Mouse (Mus musculus): ENCODE data around the gene Phf23.

Gene Phf23

DNA sequence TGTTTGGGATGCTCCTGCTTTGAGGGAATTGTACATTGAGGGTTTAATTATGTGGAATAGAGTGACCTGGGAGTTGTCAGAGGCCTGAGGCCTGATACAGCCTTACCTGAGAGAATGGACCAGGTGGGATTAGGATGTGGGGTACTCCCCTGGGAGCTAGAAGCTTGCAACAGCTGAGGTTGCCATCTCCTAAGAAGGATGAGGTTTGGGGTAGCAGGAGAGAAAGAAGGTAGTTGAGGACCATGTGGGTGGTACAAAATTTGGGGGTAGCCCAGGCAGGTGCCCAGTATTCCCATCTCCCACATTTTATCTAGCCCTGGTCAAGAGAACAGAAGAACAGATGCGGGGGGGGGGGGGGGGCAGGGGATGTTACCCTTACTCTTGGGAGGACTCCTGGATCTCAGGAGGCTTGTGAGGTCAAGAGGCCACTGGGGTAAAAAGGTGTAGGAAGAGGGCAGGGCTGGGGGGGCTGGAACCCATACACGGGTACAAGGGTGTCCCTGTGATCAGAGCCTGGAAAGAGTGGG, 24.0 kb downstream of the Phf23 start:
- TF ChIP-seq POU5F1 (IDR thresholded peaks at IDR 0.05; ENCODE audit: borderline replicate concordance, low read length) = no peak
- no peak for TF ChIP-seq NANOG (IDR thresholded peaks at IDR 0.05; ENCODE audit: borderline replicate concordance, low read length)
- TF ChIP-seq CTCF (conservative IDR thresholded peaks at IDR 0.05; ENCODE audit: low read length) = no peak
- H3K4me3 ChIP-seq (replicated peaks; ENCODE audit: low read length) = no peak overlapping the region
- no peaks in the 10 kb centered on the region for H3K9me3 ChIP-seq (ENCODE audit: low read length)
- H3K36me3 ChIP-seq (ENCODE audit: insufficient read depth, low read length) = no peaks in the 10 kb centered on the region
- peaks cover 29% of the 10 kb centered on the region for H3K27me3 ChIP-seq (ENCODE audit: insufficient read depth, low read length)
- H3K4me1 ChIP-seq (replicated peaks; ENCODE audit: low read depth, low read length) = peaks cover 57% of the 10 kb centered on the region

DNA sequence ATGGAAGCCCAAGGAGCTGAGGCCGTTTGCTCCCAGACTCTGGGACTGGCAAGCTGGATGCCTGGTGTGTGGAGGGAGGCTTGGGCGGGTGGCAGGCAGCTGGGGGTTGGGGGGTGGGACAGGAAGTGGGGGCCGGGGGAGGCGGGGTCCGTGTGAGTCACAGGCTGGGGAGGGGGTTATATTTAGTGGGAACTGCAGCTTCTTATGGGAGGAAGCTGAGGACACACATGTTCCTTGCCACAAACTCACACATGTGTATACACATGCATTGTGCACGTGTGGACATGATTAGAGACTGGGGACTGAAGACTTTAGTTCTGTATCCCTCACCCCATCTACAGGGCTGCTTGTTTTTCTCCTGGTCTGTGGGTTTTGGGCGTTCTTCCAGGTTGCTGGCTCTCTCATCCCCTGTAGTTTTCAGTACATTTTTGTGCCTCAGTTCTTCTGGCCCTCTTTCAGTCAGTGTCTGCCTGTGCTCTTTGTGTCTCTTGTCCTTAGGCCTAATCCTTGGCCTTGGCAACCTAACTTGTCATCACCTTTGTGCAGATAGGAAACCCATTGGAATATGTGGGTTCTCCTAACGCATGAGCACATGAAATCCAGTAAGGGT, 24.6 kb downstream of the Phf23 start:
- no peak for TF ChIP-seq NANOG (IDR thresholded peaks at IDR 0.05; ENCODE audit: borderline replicate concordance, low read length)
- TF ChIP-seq POU5F1 (IDR thresholded peaks at IDR 0.05; ENCODE audit: borderline replicate concordance, low read length) = no peak
- no peak for TF ChIP-seq CTCF (conservative IDR thresholded peaks at IDR 0.05; ENCODE audit: low read length)
- no peaks in the 10 kb centered on the region for H3K36me3 ChIP-seq (ENCODE audit: insufficient read depth, low read length)
- H3K9me3 ChIP-seq (ENCODE audit: low read length) = no peaks in the 10 kb centered on the region

DNA sequence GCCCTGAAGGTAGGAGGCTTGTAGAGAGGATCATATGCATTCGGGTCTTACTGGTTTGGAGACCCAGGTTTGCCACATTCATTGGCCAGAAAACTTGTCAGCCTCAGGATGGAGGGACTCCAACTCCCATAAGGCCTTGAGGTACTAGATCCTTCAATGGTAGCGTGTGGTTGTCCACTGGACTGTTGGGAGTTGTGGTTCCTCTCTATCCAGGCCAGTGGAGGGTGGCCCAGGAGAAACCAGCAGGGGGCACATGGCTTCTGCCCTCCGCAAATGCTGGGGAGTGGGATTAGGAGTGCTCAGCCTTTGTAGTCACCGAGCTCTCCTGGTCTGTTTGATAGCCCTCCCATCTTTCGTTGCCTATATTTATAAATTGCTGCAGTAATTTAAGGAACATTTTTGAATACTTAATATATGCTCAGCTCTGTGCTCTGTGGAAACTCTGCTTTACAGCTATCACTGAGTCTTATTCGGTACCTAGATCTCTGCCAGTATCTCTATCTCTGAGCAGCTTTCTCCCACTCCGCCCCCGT, 25.2 kb downstream of the Phf23 start:
- Histone ChIP-seq H3K27me3 (ENCODE audit: insufficient read depth, low read length) (peaks cover 41% of the 10 kb centered on the region), H3K9me3 (ENCODE audit: low read length) (no peaks in the 10 kb centered on the region), H3K36me3 (ENCODE audit: insufficient read depth, low read length) (no peaks in the 10 kb centered on the region), H3K4me3 (replicated peaks; ENCODE audit: low read length) (peak overlapping the region; percentile 89), H3K4me1 (replicated peaks; ENCODE audit: low read depth, low read length) (peaks cover 51% of the 10 kb centered on the region)
- TF ChIP-seq NANOG (IDR thresholded peaks at IDR 0.05; ENCODE audit: borderline replicate concordance, low read length) (no peak), POU5F1 (IDR thresholded peaks at IDR 0.05; ENCODE audit: borderline replicate concordance, low read length) (no peak), CTCF (conservative IDR thresholded peaks at IDR 0.05; ENCODE audit: low read length) (no peak)

More for the DNA sequence above, 24.6 kb downstream of the Phf23 start:
- Histone ChIP-seq H3K27me3 (ENCODE audit: insufficient read depth, low read length) (peaks cover 34% of the 10 kb centered on the region), H3K4me3 (replicated peaks; ENCODE audit: low read length) (peak overlapping the region; percentile 89; the same call in 1 of the 2 replicates), H3K4me1 (replicated peaks; ENCODE audit: low read depth, low read length) (peaks cover 51% of the 10 kb centered on the region)

DNA sequence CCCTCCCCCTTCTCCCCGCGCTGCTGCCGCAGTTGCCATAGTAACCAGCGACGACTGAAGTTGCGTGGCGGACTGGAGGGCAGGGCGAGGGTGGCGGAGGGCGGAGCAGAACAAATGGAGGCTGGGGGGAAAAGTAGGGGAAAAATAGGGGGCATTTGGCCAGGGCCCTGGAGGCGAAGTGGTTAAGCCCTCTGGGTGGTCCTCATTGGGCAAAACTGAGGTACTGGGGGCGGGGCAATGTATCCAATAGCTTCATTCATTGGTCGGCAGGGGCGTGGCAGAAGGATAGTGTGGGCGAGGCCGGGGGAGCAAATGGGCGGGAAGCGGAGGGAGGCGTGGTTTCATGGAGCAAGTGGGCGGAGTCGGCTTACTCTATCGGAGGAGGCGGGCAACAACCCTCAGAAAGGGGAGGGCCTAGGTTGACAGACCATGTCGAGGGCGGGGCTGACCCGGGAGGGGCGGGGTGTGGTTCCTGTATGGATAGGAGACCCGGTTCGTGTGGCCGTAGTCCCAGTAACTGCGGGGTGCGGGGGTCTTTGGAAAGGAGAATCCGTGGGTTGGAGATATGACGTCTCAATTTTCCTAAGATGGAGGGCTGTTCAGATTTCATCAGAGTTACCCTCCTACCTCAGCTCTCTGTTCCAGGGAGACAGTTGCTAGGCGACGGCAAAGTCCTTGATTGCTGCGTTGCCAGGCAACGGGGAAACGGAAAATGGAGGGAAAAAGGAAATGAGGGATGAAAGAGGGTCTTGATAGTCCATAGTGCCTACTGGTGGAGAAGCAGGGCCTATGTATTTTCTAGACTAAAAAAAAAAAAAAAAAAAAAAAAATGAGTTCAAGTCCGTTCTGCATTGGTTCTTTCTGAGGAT, 25.9 kb downstream of the Phf23 start:
- no peak for TF ChIP-seq CTCF (conservative IDR thresholded peaks at IDR 0.05; ENCODE audit: low read length)
- TF ChIP-seq POU5F1 (IDR thresholded peaks at IDR 0.05; ENCODE audit: borderline replicate concordance, low read length) = no peak
- TF ChIP-seq NANOG (IDR thresholded peaks at IDR 0.05; ENCODE audit: borderline replicate concordance, low read length) = peak; percentile 29; the same call in 1 of the 2 replicates
- Histone ChIP-seq H3K4me1 (replicated peaks; ENCODE audit: low read depth, low read length) (peaks cover 58% of the 10 kb centered on the region), H3K27me3 (ENCODE audit: insufficient read depth, low read length) (peaks cover 47% of the 10 kb centered on the region), H3K36me3 (ENCODE audit: insufficient read depth, low read length) (no peaks in the 10 kb centered on the region), H3K4me3 (replicated peaks; ENCODE audit: low read length) (peak overlapping the region; percentile 89), H3K9me3 (ENCODE audit: low read length) (no peaks in the 10 kb centered on the region)

DNA sequence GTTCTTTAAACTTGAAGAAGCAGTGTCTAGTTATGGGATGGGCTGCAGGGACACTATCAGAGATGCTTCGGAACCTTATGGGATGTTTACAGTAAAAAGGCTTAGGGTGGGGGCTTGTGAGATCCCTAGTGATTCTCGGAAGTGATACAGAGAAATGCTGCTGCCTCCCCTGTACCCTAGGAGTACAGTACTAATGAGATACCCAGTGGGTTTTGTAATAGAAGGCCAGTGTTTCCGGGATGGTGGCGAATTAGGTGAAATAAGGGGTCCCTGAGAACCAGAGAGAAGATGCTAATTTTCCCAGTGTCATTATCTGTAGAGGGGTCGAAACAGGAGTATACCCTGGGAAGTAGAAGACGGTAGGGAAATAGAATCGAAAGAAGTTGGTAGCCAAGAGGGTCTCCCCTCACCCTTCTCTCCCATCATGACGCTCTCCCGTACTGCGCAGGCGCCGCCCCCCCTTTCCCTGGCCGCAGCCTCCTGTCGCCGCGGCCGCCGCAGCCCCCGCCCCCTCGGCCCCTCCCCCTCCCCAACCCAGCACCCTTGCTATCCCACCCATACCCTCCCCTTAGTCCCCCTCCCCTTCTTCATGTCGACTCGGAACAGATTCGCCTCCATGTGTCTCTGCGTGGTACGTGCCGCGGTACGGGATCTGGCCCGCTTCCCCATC, 28.0 kb downstream of the Phf23 start:
- no peaks in the 10 kb centered on the region for H3K9me3 ChIP-seq (ENCODE audit: low read length)
- no peaks in the 10 kb centered on the region for H3K36me3 ChIP-seq (ENCODE audit: insufficient read depth, low read length)
- peaks cover 67% of the 10 kb centered on the region for H3K4me1 ChIP-seq (replicated peaks; ENCODE audit: low read depth, low read length)
- no peak for TF ChIP-seq CTCF (conservative IDR thresholded peaks at IDR 0.05; ENCODE audit: low read length)
- no peak for TF ChIP-seq NANOG (IDR thresholded peaks at IDR 0.05; ENCODE audit: borderline replicate concordance, low read length)
- no peak for TF ChIP-seq POU5F1 (IDR thresholded peaks at IDR 0.05; ENCODE audit: borderline replicate concordance, low read length)
- H3K27me3 ChIP-seq (ENCODE audit: insufficient read depth, low read length) = peaks cover 51% of the 10 kb centered on the region
- no peak overlapping the region for H3K4me3 ChIP-seq (replicated peaks; ENCODE audit: low read length)

DNA sequence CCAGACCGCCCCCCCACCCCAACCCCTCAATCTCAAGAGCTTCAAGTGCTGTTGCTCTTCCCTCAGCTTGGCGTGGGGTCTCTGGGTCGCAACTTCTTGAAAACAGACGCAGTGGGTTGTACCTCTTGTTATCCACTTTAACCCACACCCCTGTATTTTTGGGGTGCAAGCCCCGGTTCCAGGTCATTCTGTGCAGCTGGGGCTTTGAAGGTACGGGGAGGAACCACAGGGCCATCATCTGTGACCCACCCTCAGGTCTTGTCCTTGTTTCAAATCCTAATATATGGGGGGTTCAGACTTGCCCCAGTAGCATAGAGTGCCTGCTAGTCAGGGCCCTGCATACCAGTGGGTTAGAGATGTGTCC, 28.6 kb downstream of the Phf23 start:
- no peak overlapping the region for H3K4me3 ChIP-seq (replicated peaks; ENCODE audit: low read length)
- peaks cover 51% of the 10 kb centered on the region for H3K27me3 ChIP-seq (ENCODE audit: insufficient read depth, low read length)
- TF ChIP-seq NANOG (IDR thresholded peaks at IDR 0.05; ENCODE audit: borderline replicate concordance, low read length) = no peak
- no peak for TF ChIP-seq CTCF (conservative IDR thresholded peaks at IDR 0.05; ENCODE audit: low read length)
- TF ChIP-seq POU5F1 (IDR thresholded peaks at IDR 0.05; ENCODE audit: borderline replicate concordance, low read length) = no peak
- no peaks in the 10 kb centered on the region for H3K9me3 ChIP-seq (ENCODE audit: low read length)
- peaks cover 67% of the 10 kb centered on the region for H3K4me1 ChIP-seq (replicated peaks; ENCODE audit: low read depth, low read length)
- no peaks in the 10 kb centered on the region for H3K36me3 ChIP-seq (ENCODE audit: insufficient read depth, low read length)

DNA sequence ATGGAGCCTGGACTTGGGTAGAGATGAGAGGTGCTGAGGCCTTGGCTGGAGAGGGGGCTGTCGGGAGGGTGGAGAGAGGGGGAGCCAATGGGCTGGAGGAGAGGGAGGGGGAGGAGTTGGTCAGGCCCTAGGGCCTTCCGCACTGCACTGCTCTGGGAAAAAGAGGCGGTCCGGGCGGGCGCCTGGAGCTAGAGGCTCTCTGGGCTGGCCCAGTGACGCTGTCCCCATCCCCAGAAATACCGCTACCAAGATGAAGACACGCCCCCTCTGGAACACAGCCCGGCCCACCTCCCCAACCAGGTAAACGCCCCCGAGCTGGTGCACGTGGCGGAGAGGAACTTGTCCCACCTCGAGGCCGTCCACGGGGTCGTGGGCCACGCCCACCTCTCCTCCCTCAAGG, 31.1 kb downstream of the Phf23 start:
- H3K9me3 ChIP-seq (ENCODE audit: low read length) = no peaks in the 10 kb centered on the region
- H3K4me3 ChIP-seq (replicated peaks; ENCODE audit: low read length) = peak overlapping the region; percentile 68
- no peak for TF ChIP-seq POU5F1 (IDR thresholded peaks at IDR 0.05; ENCODE audit: borderline replicate concordance, low read length)
- TF ChIP-seq NANOG (IDR thresholded peaks at IDR 0.05; ENCODE audit: borderline replicate concordance, low read length) = no peak
- H3K27me3 ChIP-seq (ENCODE audit: insufficient read depth, low read length) = peaks cover 51% of the 10 kb centered on the region
- H3K4me1 ChIP-seq (replicated peaks; ENCODE audit: low read depth, low read length) = peaks cover 73% of the 10 kb centered on the region
- H3K36me3 ChIP-seq (ENCODE audit: insufficient read depth, low read length) = peaks cover 8% of the 10 kb centered on the region

DNA sequence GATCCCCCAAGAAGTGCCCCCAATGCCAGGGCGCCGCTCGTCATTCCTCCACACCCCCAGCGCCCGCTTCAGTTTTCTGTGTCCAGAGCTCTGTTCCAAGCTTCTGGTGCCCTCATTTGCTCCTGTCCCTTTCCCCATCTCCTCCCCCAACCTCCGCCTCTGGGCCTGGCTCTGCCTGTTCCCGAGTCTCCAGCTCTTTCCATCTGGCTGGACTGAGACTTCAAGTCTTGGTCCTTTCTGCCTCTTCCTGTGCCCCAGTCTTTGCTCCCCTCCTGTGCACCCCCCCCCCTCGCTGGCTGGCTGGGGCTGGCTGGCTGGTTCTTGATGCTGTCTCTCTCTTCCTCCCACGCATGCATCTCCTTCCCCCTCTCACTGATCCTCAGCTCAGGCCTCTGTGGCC, 31.8 kb downstream of the Phf23 start:
- H3K27me3 ChIP-seq (ENCODE audit: insufficient read depth, low read length) = peaks cover 46% of the 10 kb centered on the region
- H3K36me3 ChIP-seq (ENCODE audit: insufficient read depth, low read length) = peaks cover 14% of the 10 kb centered on the region
- peaks cover 73% of the 10 kb centered on the region for H3K4me1 ChIP-seq (replicated peaks; ENCODE audit: low read depth, low read length)

More for the DNA sequence above, 31.8 kb downstream of the Phf23 start:
- Histone ChIP-seq H3K9me3 (ENCODE audit: low read length) (no peaks in the 10 kb centered on the region), H3K4me3 (replicated peaks; ENCODE audit: low read length) (peak overlapping the region; percentile 68)
- no peak for TF ChIP-seq CTCF (conservative IDR thresholded peaks at IDR 0.05; ENCODE audit: low read length)
- TF ChIP-seq NANOG (IDR thresholded peaks at IDR 0.05; ENCODE audit: borderline replicate concordance, low read length) = no peak
- TF ChIP-seq POU5F1 (IDR thresholded peaks at IDR 0.05; ENCODE audit: borderline replicate concordance, low read length) = no peak

All from E14TG2a.4 (cell line).